Mouse (Mus musculus) small intestine, adult 2 months (tissue): Measurements from ENCODE around the gene Rcbtb2.

Experiments used
- CTCF ChIP-seq: fragments of 200-500 bp; IDR thresholded peaks from 2 replicates; pipeline ENCODE4 v1.5.1; 2012; ENCODE audit warnings: low read depth, mild to moderate bottlenecking, control low read depth, inconsistent platforms, low read length, moderate library complexity, mixed read lengths; ENCODE audit not compliant: insufficient replicate concordance, insufficient read length; ENCODE audit errors: extremely low read depth
- POLR2A ChIP-seq: fragments of 200-500 bp; IDR thresholded peaks from 2 replicates; pipeline ENCODE4 v1.6.1; 2012; ENCODE audit warnings: low read depth, mild to moderate bottlenecking, control low read depth, inconsistent platforms, low read length, moderate library complexity

- TF ChIP-seq POLR2A: no peak
- no peak for TF ChIP-seq CTCF
These were observed 115.8 kb downstream of the Rcbtb2 start for GRCm38 (mm10) chr14:73238498-73239250.
